Mouse (Mus musculus): Measurements from ENCODE around the gene Myo18a.

The Myo18a gene

DNA sequence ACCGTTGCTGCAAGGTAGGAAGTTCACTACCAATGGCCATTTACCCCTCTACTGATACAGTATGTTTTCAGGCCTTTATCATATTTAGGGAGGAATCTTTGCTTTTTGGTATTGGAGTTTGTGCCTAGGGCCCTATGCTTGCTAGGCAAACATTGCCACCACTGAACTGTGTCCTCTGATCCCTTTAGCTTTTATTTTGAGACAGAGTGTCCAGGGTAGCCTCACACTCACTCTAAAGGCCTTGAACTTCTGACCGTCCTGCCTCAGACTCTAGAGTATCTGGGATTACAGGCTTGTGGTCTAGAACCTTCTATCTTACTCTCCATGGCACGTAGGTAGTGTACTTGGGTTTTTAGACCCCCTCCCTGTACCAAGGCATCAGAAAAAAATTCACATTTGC, 137.1 kb downstream of the Myo18a start:
- ATAC-seq (ENCODE audit: low TSS enrichment), result no peak

DNA sequence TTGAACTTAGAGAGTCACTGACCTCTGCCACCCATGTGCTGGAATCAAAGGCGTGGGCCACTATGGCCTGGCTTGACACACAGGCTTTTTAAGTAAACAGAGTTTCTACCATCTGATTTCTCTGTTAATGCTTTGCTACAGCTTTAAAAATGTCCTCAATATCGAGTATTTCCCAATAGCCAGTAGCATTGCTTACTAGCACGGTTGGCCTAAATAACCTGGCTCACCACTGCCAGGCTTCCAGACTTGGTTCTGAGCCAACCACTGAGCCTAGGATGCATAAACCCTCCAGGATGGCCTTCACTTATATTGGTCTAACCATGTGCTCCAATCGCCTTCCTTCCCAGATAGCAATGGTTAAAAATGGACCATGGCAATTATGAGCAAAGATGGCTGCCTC, 137.7 kb downstream of the Myo18a start:
- no peak for ATAC-seq (ENCODE audit: low TSS enrichment)

DNA sequence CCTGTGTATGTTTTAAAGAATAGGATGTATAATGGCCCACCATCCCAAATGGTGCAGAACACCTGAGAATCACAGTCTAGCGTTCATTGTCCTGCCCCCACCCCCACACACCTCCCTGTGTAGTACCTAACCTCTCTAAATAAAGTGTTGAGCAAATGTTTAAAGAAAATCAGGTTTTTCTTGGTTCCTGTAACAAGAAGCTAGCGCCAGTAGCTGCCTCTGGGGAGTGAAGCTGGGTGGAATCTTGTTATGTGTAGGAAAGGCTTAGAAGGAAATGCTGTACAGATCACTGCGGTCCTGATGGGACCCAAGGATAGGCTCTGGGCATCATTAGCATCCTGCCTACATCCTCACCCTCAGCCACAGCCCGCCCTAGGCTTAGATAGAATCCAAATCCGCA, 138.3 kb downstream of the Myo18a start:
- no peak for ATAC-seq (ENCODE audit: low TSS enrichment)

DNA sequence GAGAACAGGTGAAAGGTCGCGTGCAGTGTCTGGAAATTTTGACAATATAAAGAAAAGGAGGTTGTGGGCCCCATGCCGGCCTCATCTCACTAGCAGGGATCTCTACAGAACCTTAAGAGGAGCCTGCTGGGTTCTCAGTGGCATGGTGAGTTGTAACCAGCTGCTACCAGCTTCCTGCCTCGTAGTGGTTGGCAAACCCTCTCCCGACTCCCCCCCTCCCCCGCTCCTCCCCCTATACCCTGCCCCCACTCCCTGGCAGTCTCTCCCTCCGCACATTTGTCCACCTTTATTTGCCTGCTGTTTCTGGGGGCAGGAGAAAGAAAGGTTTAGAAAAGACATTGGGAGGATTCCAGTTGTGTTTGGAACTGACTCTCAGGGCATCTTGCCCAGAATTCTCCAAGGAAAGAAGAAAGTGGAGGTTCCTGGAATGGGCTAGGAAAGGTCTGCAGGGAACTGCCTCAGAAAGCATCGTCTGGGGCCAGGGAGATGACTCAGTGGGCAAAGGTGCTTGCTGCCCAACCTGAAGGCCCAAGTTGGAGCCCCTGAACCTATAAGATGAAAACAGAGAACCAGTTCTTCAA, 138.8 kb downstream of the Myo18a start:
- 0 out of 2 replicates have a peak, but pooled peaks have one; percentile 20 for ATAC-seq (ENCODE audit: low TSS enrichment)

DNA sequence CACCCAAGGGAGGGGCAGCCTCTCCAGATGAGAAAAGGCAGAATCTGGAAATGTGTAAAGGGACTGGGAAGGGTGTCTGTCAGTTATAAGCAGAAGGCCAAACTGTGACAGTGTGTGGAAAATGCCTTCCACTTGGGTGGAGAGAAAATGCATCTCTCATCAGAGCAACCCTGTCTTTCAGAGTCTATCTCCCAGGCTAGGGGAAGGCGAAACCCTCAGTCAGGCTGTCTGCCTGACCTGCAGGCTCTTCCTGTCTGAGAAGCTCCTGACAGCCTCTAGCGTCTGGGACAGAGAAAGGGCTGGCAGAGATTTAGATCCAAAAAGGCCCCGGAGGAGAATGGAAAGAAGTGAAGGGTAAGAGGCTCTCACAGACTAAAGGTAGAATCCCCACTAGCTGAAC, 140.7 kb downstream of the Myo18a start:
- no peak for ATAC-seq (ENCODE audit: low TSS enrichment)

DNA sequence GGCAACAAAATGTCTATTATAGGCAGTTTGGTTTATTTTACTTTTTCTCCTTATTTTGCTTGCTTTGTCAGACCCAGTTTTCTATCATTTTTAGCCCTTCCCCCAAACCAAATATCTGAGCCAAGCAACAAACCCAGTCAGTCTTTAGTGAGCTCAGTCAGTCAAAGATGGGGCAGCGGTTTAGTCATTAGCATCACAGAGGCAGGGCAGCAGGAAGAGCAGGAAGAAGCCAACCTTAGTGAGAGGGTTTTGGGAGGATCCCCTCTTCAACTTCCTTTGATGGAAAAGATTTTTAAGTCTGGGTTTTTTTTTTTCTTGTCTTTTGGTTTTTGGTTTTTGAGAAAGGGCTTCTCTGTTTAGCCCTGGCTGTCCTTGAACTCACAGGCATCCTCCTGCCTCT, 141.7 kb downstream of the Myo18a start:
- no peak for ATAC-seq (ENCODE audit: low TSS enrichment)

DNA sequence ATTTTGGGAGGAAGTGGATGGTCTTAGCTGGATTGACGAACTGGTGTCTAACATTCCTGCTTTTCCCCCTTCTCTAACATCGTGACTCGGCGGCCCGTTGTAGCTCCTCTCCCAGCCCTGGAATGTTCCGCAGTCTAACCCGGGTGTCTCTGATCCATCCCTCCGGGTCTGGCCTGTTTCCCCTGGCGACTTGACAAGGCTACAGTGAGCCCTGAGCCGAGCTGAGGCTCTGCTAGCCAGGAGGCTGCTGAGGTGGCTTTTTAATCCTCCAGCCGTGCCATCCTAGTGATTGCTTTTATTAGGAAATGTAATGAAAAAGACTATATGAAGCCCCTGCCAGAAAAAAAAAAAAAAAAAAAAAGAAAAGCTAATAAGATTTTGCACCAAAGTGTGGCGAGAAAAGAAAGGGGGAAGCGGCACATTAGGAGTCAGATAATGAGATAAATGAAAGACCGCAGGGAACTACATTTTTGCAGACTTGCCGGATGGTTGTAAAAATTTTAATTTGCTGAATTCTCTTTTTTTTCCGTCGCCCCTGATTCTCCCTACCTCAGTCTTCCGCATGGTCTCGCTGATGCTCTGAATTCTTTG, 143.1 kb downstream of the Myo18a start:
- no peak for ATAC-seq (ENCODE audit: low TSS enrichment)

DNA sequence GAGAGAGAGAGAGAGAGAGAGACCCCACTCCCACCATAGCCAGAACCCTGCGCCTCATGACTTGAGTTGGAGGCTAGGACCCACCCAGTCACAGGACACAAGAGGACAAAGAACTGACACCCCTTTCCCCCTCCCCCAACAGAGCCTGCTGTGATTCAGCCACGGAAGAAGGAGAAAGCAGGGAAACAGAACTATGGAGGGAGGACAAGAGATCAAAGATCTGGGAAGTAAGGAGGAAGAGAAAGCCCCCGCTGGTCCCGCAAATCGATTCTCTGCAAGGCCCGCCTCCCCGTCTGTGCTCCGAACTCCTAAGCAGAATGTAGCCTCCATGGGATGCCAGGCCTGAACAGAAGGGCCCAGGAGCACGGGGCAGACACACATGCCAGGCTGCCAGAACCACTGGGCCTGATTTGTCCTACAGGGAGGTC, 143.7 kb downstream of the Myo18a start:
- no peak for ATAC-seq (ENCODE audit: low TSS enrichment)

DNA sequence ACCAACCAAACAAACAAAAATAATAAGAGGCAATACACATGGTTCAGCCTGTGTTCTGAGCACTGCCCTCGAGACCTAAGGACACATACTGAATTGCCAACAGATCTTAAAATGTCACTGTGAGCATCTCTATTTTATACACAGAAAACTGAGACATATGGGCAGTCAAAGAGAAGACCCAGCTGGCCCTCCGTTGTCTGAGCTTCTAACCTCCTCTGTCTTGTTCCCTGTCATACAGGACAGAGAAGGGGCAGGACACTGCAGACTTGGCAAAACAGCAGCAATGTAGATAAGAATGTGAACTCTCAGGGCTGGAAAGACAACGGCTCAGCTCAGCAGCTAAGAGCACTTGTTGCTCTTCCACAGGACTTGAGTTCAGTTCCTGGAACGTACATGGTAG, 145.4 kb downstream of the Myo18a start:
- ATAC-seq (ENCODE audit: low TSS enrichment), result no peak

DNA sequence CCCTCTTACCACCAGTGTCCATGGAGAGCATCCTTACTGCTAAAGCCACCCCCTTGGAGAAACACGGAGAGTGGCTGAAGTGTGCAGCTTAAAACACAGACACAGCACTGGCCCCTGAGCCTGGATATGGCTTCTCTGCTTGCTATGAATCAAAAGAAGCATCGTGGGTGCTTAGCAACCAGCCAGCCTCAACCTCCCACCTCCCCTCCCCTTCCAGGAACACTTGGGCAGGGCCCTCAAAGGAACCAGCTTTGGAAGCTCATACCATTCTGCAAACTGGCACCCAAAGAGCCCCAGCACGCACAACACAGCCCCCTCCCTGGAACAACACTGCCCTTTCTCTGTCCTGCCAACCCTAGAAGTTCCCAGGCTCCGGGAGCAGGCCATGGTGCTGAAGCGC, 146.3 kb downstream of the Myo18a start:
- ATAC-seq (ENCODE audit: low TSS enrichment), result no peak; the same call in 1 of the 2 replicates

DNA sequence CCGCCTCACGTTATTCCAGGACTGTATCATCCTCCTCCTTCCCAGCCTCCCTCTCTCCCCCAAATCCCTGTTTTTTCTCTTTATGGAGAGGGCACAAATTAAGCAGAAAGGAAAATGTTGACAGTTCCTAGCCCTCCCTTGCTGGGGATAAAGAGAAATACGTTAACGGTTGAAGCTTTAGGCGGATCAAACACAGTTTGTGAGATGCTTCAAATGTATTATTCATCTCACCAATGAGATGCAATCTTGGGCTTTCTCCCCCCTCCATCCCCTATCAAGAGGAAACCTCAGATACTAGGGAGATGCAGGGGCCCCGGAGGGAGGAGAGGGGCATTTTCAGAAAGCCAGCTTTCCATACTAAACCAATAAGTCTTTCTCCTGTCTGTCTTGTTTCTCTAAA, 146.7 kb downstream of the Myo18a start:
- ATAC-seq (ENCODE audit: low TSS enrichment), result no peak

DNA sequence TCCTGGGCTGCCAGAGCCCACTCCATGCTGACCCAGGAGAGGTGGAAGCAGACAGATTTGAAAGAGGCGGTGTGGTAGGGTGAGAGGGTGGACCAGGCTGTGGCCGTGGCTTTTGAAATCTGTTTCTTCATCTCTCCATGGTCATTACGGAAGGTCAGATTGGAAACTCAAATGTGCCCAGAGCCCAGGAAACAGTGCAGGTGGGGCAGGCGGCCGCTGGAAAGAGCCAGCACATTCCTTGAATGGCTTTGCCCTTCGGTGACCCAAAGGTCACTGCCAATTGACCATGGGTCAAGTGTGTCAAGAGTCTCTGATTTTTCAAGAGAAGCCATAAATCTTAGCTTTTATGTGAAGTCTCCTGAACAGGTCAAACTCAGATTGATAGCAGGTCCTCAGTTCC, 150.5 kb downstream of the Myo18a start:
- ATAC-seq (ENCODE audit: low TSS enrichment), result no peak

DNA sequence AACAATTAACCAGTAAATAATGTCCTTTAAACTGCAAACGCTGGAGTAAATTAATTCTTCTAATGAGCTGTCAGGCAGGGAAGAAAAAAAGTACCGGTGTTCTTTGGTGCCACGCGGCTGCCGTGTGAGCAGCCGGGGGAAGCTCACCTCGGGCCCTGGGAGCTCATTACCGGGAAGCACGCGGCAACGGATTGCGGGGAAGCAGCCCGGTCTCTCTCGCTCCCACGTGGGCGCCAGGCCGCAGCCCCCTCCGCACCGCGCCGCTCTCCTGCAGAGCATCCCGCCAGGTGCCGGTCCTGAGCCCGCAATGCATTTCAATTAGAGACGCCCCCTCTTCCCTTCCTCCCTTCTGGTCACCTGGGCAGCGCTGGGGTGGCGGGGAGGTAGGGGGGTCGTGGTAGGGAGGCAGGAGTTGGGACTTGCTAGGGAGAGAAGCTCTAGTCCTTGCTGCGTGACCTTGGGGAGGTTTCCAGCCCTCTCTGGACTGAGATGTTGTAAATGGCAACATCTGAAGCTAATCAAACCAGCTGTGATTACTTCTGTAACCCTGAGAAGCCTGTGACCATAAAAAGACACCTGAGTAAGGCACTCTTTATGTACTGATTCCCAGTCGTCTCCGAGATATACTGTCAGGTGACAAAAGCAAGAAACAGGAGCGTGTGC, 151.7 kb downstream of the Myo18a start:
- ATAC-seq (ENCODE audit: low TSS enrichment), result no peak

Measured in frontal cortex, adult (tissue).